Mouse (Mus musculus) gastrocnemius, adult 8-10 months (tissue): Measurements from ENCODE around the gene Vegfd. TPM values are rescaled to one million over a fixed set of nuclear protein-coding genes. Genes with fewer than 3 reads are reported as not detected.

Experiments used
- total RNA-seq, 4 experiments: library from RNA; stranded (reverse); gene quantifications; 2 replicates each; pipeline ENCODE4 v1.2.4; 2022

Gene Vegfd
- total RNA-seq, 4 experiments from 2014 or later, result 2.5 to 3.5 (median 2.8) TPM

Other genes starting within 250 kb of the Vegfd start
- under 1 TPM; 0.19 to 0.81 (median 0.34) TPM for gene Ace2, start 234.0 kb upstream of the Vegfd start, total RNA-seq
- under 1 TPM; 0.12 to 0.52 (median 0.31) TPM for gene Bmx, start 115.2 kb upstream of the Vegfd start, total RNA-seq
- 1 to 10 TPM; 4.9 to 5.9 (median 5.2) TPM for gene Pir, start 104.0 kb upstream of the Vegfd start, total RNA-seq
- gene Piga, start 46.4 kb downstream of the Vegfd start, total RNA-seq, result 1 to 10 TPM; 1.0 to 1.3 (median 1.2) TPM
- 100 to 1,000 TPM; 156 to 181 (median 167) TPM for gene Asb11, start 63.6 kb downstream of the Vegfd start, total RNA-seq
- gene Asb9, start 132.9 kb downstream of the Vegfd start, total RNA-seq, result under 1 TPM in 2 of 4 experiments, not detected in 2; 0.22 to 0.59 TPM